Mouse (Mus musculus) heart, embryonic 15.5 days (tissue): ENCODE results near the gene Btbd11. TPM values are rescaled to one million over a fixed set of nuclear protein-coding genes. Genes with fewer than 3 reads are reported as not detected.

ENCODE experiments used
- ATAC-seq: fragments of 200-750 bp; cut with Nextera tagmentation; replicated peaks from 2 replicates; pipeline ENCODE4 v1.8.0; 2017; ENCODE audit warnings: low read depth, moderate TSS enrichment; ENCODE audit not compliant: insufficient number of reproducible peaks, insufficient read depth, low FRiP score
- H3K27ac ChIP-seq: fragments of 300-500 bp; sonication (generic); 2 replicates; pipeline ENCODE4 v1.5.1; 2015; ENCODE audit warnings: mild to moderate bottlenecking, inconsistent platforms
- H3K27me3 ChIP-seq: fragments of 300-500 bp; sonication (generic); 2 replicates; pipeline ENCODE4 v1.6.1; 2015; ENCODE audit warnings: inconsistent platforms
- H3K36me3 ChIP-seq: fragments of 300-500 bp; sonication (generic); 2 replicates; pipeline ENCODE4 v1.6.1; 2015; ENCODE audit warnings: mild to moderate bottlenecking, inconsistent platforms
- H3K4me1 ChIP-seq: fragments of 300-500 bp; sonication (generic); replicated peaks from 2 replicates; pipeline ENCODE4 v1.6.1; 2015; ENCODE audit warnings: inconsistent platforms
- H3K4me2 ChIP-seq: fragments of 300-500 bp; sonication (generic); 2 replicates; pipeline ENCODE4 v1.6.1; 2015; ENCODE audit warnings: inconsistent platforms, mild to moderate bottlenecking, moderate library complexity
- H3K4me3 ChIP-seq: fragments of 300-500 bp; sonication (generic); 2 replicates; pipeline ENCODE4 v1.5.1; 2015; ENCODE audit warnings: mild to moderate bottlenecking, inconsistent platforms
- H3K9ac ChIP-seq: fragments of 300-500 bp; sonication (generic); 2 replicates; pipeline ENCODE4 v1.6.1; 2015; ENCODE audit warnings: mild to moderate bottlenecking, inconsistent platforms
- H3K9me3 ChIP-seq: fragments of 300-500 bp; sonication (generic); replicated peaks from 2 replicates; pipeline ENCODE4 v1.6.1; 2016; ENCODE audit warnings: inconsistent platforms
- WGBS: fragments of 180-500 bp; shearing (Covaris S2); methylation state at CpG from one replicate; pipeline ENCODE4 v1.1.7; 2015; ENCODE audit warnings: mixed read lengths; 5-methylcytosine and 5-hydroxymethylcytosine counted together
- polyA plus RNA-seq: library from polyadenylated mRNA; unstranded; fragments of >200 nt; fragmentation: Nextera tagmentation; extraction: Ambion mirVana; gene quantifications from 2 replicates; pipeline ENCODE4 v1.2.1, GENCODE M21; 2015

Btbd11 gene
- polyA plus RNA-seq, 1 experiment from 2014 or later: 0.79 TPM

GRCm38 (mm10) chr10:85382981-85383380 lies 3.6 kb upstream of the Btbd11 start:
- Histone ChIP-seq H3K4me3 (no peak overlapping the region), H3K27me3 (peaks cover 6% of the 10 kb centered on the region), H3K36me3 (no peaks in the 10 kb centered on the region), H3K9ac (no peak overlapping the region), H3K4me2 (no peak overlapping the region), H3K4me1 (peaks cover 14% of the 10 kb centered on the region), H3K9me3 (no peaks in the 10 kb centered on the region), H3K27ac (no peak overlapping the region)
- 81% methylated on average over 7 of the region's 7 CpGs for WGBS
- no peak for ATAC-seq

- no peaks in the 10 kb centered on the region for H3K36me3 ChIP-seq
- peak overlapping the region; percentile 59 for H3K4me3 ChIP-seq
- H3K27ac ChIP-seq: no peak overlapping the region
- under 1% methylated on average over 78 of the region's 78 CpGs for WGBS
- H3K4me2 ChIP-seq: peak overlapping the region; percentile 99
- ATAC-seq: 0 out of 2 replicates have a peak, but pooled peaks have one; percentile 12
- H3K9ac ChIP-seq: peak overlapping the region; percentile 55
- H3K4me1 ChIP-seq: peaks cover 28% of the 10 kb centered on the region
- H3K9me3 ChIP-seq: no peaks in the 10 kb centered on the region
- peaks cover 38% of the 10 kb centered on the region for H3K27me3 ChIP-seq
Measured at GRCm38 (mm10) chr10:85387219-85388070, 831 bp downstream of the Btbd11 start.

GRCm38 (mm10) chr10:85388071-85388750 lies 1.6 kb downstream of the Btbd11 start:
- no peaks in the 10 kb centered on the region for H3K9me3 ChIP-seq
- H3K27me3 ChIP-seq: peaks cover 42% of the 10 kb centered on the region
- no peak for ATAC-seq
- peak overlapping the region; percentile 55 for H3K9ac ChIP-seq
- peak overlapping the region; percentile 59 for H3K4me3 ChIP-seq
- peaks cover 28% of the 10 kb centered on the region for H3K4me1 ChIP-seq
- peak overlapping the region; percentile 99 for H3K4me2 ChIP-seq
- no peak overlapping the region for H3K27ac ChIP-seq
- WGBS: 1% methylated on average over 50 of the region's 50 CpGs
- H3K36me3 ChIP-seq: no peaks in the 10 kb centered on the region

- Histone ChIP-seq H3K4me2 (peak overlapping the region; percentile 99), H3K9ac (no peak overlapping the region), H3K36me3 (no peaks in the 10 kb centered on the region), H3K27me3 (peaks cover 42% of the 10 kb centered on the region), H3K4me1 (peaks cover 28% of the 10 kb centered on the region), H3K9me3 (no peaks in the 10 kb centered on the region), H3K4me3 (peak overlapping the region; percentile 59), H3K27ac (no peak overlapping the region)
- 2% methylated on average over 9 of the region's 9 CpGs for WGBS
- no peak for ATAC-seq
Measured at GRCm38 (mm10) chr10:85388751-85389115, 2.1 kb downstream of the Btbd11 start.

- 53% methylated on average over 23 of the region's 23 CpGs for WGBS
- H3K36me3 ChIP-seq: no peaks in the 10 kb centered on the region
- H3K27me3 ChIP-seq: peaks cover 42% of the 10 kb centered on the region
- peak overlapping the region; percentile 99; the same call in 1 of the 2 replicates for H3K4me2 ChIP-seq
- H3K4me3 ChIP-seq: peak overlapping the region; percentile 59; the same call in 1 of the 2 replicates
- no peak for ATAC-seq
- no peak overlapping the region for H3K9ac ChIP-seq
- H3K4me1 ChIP-seq: peaks cover 28% of the 10 kb centered on the region
- no peak overlapping the region for H3K27ac ChIP-seq
- no peaks in the 10 kb centered on the region for H3K9me3 ChIP-seq
Measured at GRCm38 (mm10) chr10:85389286-85390139, 2.9 kb downstream of the Btbd11 start.

- H3K4me1 ChIP-seq: peaks cover 13% of the 10 kb centered on the region
- no peaks in the 10 kb centered on the region for H3K36me3 ChIP-seq
- no peak overlapping the region for H3K4me3 ChIP-seq
- ATAC-seq: no peak
- no peaks in the 10 kb centered on the region for H3K9me3 ChIP-seq
- H3K27me3 ChIP-seq: peaks cover 36% of the 10 kb centered on the region
- WGBS: 55% methylated on average over 6 of the region's 6 CpGs
- H3K27ac ChIP-seq: no peak overlapping the region
- H3K9ac ChIP-seq: no peak overlapping the region
- H3K4me2 ChIP-seq: no peak overlapping the region
Measured at GRCm38 (mm10) chr10:85393016-85393415, 6.4 kb downstream of the Btbd11 start.

- H3K9me3 ChIP-seq: no peaks in the 10 kb centered on the region
- no peak overlapping the region for H3K4me3 ChIP-seq
- 65% methylated on average over 4 of the region's 4 CpGs for WGBS
Measured at GRCm38 (mm10) chr10:85394558-85394957, 7.9 kb downstream of the Btbd11 start.

GRCm38 (mm10) chr10:85411120-85411519 lies 24.5 kb downstream of the Btbd11 start:
- H3K9ac ChIP-seq: no peak overlapping the region
- H3K27me3 ChIP-seq: no peaks in the 10 kb centered on the region
- no peaks in the 10 kb centered on the region for H3K4me1 ChIP-seq
- H3K4me2 ChIP-seq: no peak overlapping the region
- H3K36me3 ChIP-seq: no peaks in the 10 kb centered on the region
- no peak overlapping the region for H3K27ac ChIP-seq
- ATAC-seq: no peak
- no peak overlapping the region for H3K4me3 ChIP-seq
- no peaks in the 10 kb centered on the region for H3K9me3 ChIP-seq
- WGBS: 91% methylated on average over 3 of the region's 3 CpGs

More at GRCm38 (mm10) chr10:85394558-85394957, 7.9 kb downstream of the Btbd11 start:
- ATAC-seq: no peak
- Histone ChIP-seq H3K9ac (no peak overlapping the region), H3K36me3 (no peaks in the 10 kb centered on the region), H3K27ac (no peak overlapping the region), H3K27me3 (peaks cover 20% of the 10 kb centered on the region; the same call in 1 of the 2 replicates), H3K4me2 (no peak overlapping the region), H3K4me1 (no peaks in the 10 kb centered on the region)

GRCm38 (mm10) chr10:85420851-85421628 lies 34.4 kb downstream of the Btbd11 start:
- WGBS: 39% methylated on average over 15 of the region's 15 CpGs
- no peak overlapping the region for H3K27ac ChIP-seq
- H3K36me3 ChIP-seq: no peaks in the 10 kb centered on the region
- no peaks in the 10 kb centered on the region for H3K4me1 ChIP-seq
- H3K27me3 ChIP-seq: no peaks in the 10 kb centered on the region
- H3K9ac ChIP-seq: no peak overlapping the region
- no peak overlapping the region for H3K4me2 ChIP-seq
- ATAC-seq: no peak
- H3K9me3 ChIP-seq: no peaks in the 10 kb centered on the region
- H3K4me3 ChIP-seq: no peak overlapping the region

- Histone ChIP-seq H3K4me2 (no peak overlapping the region), H3K27ac (no peak overlapping the region), H3K36me3 (no peaks in the 10 kb centered on the region), H3K27me3 (no peaks in the 10 kb centered on the region), H3K4me1 (no peaks in the 10 kb centered on the region), H3K9ac (no peak overlapping the region), H3K4me3 (no peak overlapping the region), H3K9me3 (no peaks in the 10 kb centered on the region)
- no peak for ATAC-seq
- WGBS: 59% methylated on average over 4 of the region's 4 CpGs
Measured at GRCm38 (mm10) chr10:85421629-85422012, 35.0 kb downstream of the Btbd11 start.
